Mouse (Mus musculus): ENCODE results near the gene Sdcbp2. TPM values are rescaled to one million over a fixed set of nuclear protein-coding genes. Genes with fewer than 3 reads are reported as not detected.
A peak's percentile ranks its signal among the peaks of the same experiment; 100 is the strongest.
"Not testable (repeated sequence)": the region's sequence is repeated elsewhere in the genome, so short reads cannot be mapped to it uniquely, and the experiment has no call there.

Sdcbp2 gene
- polyA plus RNA-seq, 1 experiment: 1.2 TPM

GRCm38 (mm10) chr2:151609974-151610373 lies 37.6 kb downstream of the Sdcbp2 start:
- no peaks in the 10 kb centered on the region for H3K27me3 ChIP-seq (replicated peaks; ENCODE audit: control insufficient read depth, insufficient read depth, low read length)
- no peak overlapping the region for H3K4me3 ChIP-seq (ENCODE audit: insufficient read depth, low read depth, low read length)
- 22% methylated on average over 3 of the region's 3 CpGs for WGBS
- H3K27ac ChIP-seq (ENCODE audit: insufficient read depth, low read depth, low read length): no peak overlapping the region
- DNase-seq: no peak
- H3K4me1 ChIP-seq (ENCODE audit: control insufficient read depth, insufficient read depth, low read length): no peaks in the 10 kb centered on the region
- TF ChIP-seq POLR2A (IDR thresholded peaks at IDR 0.05; ENCODE audit: low read depth, low read length) (no peak), CTCF (conservative IDR thresholded peaks at IDR 0.05; ENCODE audit: insufficient read depth, insufficient read length, low read depth, low read length) (no peak)
- no peaks in the 10 kb centered on the region for H3K36me3 ChIP-seq (ENCODE audit: control insufficient read depth, insufficient read depth, low read length)

DNA sequence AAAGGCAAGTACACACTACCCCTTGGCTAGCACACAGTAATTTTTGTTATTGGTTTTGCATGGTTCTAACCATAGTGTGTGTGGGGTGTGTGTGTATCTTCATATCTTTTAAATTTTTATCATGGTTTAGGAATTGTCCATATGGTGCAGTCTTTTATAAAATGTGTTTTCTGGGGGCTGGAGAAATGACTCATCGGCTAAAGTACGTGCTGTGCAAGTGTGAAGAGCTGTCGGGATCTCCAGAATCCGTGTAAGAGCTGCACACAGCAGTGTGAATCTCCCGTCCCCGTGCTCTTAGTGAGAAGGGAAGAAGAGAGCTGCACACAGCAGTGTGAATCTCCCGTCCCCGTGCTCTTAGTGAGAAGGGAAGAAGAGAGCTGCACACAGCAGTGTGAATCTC lies 43.4 kb downstream of the Sdcbp2 start:
- not testable (repeated sequence) for H3K4me1 ChIP-seq (ENCODE audit: control insufficient read depth, insufficient read depth, low read length); DNase-seq; H3K36me3 ChIP-seq (ENCODE audit: control insufficient read depth, insufficient read depth, low read length); H3K4me3 ChIP-seq (ENCODE audit: insufficient read depth, low read depth, low read length); H3K27ac ChIP-seq (ENCODE audit: insufficient read depth, low read depth, low read length); H3K27me3 ChIP-seq (replicated peaks; ENCODE audit: control insufficient read depth, insufficient read depth, low read length)
- 78% methylated on average over 6 of the region's 8 CpGs for WGBS

GRCm38 (mm10) chr2:151616551-151617329 lies 44.3 kb downstream of the Sdcbp2 start:
- WGBS: 37% methylated on average over 6 of the region's 6 CpGs
- Histone ChIP-seq H3K4me1 (ENCODE audit: control insufficient read depth, insufficient read depth, low read length) (no peaks in the 10 kb centered on the region), H3K36me3 (ENCODE audit: control insufficient read depth, insufficient read depth, low read length) (no peaks in the 10 kb centered on the region), H3K27me3 (replicated peaks; ENCODE audit: control insufficient read depth, insufficient read depth, low read length) (no peaks in the 10 kb centered on the region), H3K4me3 (ENCODE audit: insufficient read depth, low read depth, low read length) (no peak overlapping the region), H3K27ac (ENCODE audit: insufficient read depth, low read depth, low read length) (no peak overlapping the region)
- no peak for TF ChIP-seq POLR2A (IDR thresholded peaks at IDR 0.05; ENCODE audit: low read depth, low read length)
- TF ChIP-seq CTCF (conservative IDR thresholded peaks at IDR 0.05; ENCODE audit: insufficient read depth, insufficient read length, low read depth, low read length): no peak
- DNase-seq: peak; percentile 24

GRCm38 (mm10) chr2:151623776-151624175 lies 51.4 kb downstream of the Sdcbp2 start:
- H3K4me1 ChIP-seq (ENCODE audit: control insufficient read depth, insufficient read depth, low read length): no peaks in the 10 kb centered on the region
- DNase-seq: no peak
- H3K27me3 ChIP-seq (replicated peaks; ENCODE audit: control insufficient read depth, insufficient read depth, low read length): no peaks in the 10 kb centered on the region
- WGBS: 47% methylated on average over 3 of the region's 3 CpGs
- H3K27ac ChIP-seq (ENCODE audit: insufficient read depth, low read depth, low read length): no peak overlapping the region
- no peak overlapping the region for H3K4me3 ChIP-seq (ENCODE audit: insufficient read depth, low read depth, low read length)
- TF ChIP-seq CTCF (conservative IDR thresholded peaks at IDR 0.05; ENCODE audit: insufficient read depth, insufficient read length, low read depth, low read length) (no peak), POLR2A (IDR thresholded peaks at IDR 0.05; ENCODE audit: low read depth, low read length) (no peak)
- H3K36me3 ChIP-seq (ENCODE audit: control insufficient read depth, insufficient read depth, low read length): no peaks in the 10 kb centered on the region

GRCm38 (mm10) chr2:151626296-151626695 lies 53.9 kb downstream of the Sdcbp2 start:
- no peak overlapping the region for H3K4me3 ChIP-seq (ENCODE audit: insufficient read depth, low read depth, low read length)
- TF ChIP-seq POLR2A (IDR thresholded peaks at IDR 0.05; ENCODE audit: low read depth, low read length) (no peak), CTCF (conservative IDR thresholded peaks at IDR 0.05; ENCODE audit: insufficient read depth, insufficient read length, low read depth, low read length) (no peak)
- WGBS: 87% methylated on average over 7 of the region's 7 CpGs
- no peaks in the 10 kb centered on the region; the same call in 1 of the 2 replicates for H3K27me3 ChIP-seq (replicated peaks; ENCODE audit: control insufficient read depth, insufficient read depth, low read length)
- no peak for DNase-seq
- no peaks in the 10 kb centered on the region for H3K4me1 ChIP-seq (ENCODE audit: control insufficient read depth, insufficient read depth, low read length)
- H3K36me3 ChIP-seq (ENCODE audit: control insufficient read depth, insufficient read depth, low read length): no peaks in the 10 kb centered on the region
- H3K27ac ChIP-seq (ENCODE audit: insufficient read depth, low read depth, low read length): no peak overlapping the region

- DNase-seq: no peak
- Histone ChIP-seq H3K27me3 (replicated peaks; ENCODE audit: control insufficient read depth, insufficient read depth, low read length) (peaks cover 2% of the 10 kb centered on the region; the same call in 1 of the 2 replicates), H3K27ac (ENCODE audit: insufficient read depth, low read depth, low read length) (no peak overlapping the region), H3K36me3 (ENCODE audit: control insufficient read depth, insufficient read depth, low read length) (no peaks in the 10 kb centered on the region), H3K4me1 (ENCODE audit: control insufficient read depth, insufficient read depth, low read length) (no peaks in the 10 kb centered on the region), H3K4me3 (ENCODE audit: insufficient read depth, low read depth, low read length) (no peak overlapping the region)
- 77% methylated on average over 3 of the region's 3 CpGs for WGBS
- TF ChIP-seq POLR2A (IDR thresholded peaks at IDR 0.05; ENCODE audit: low read depth, low read length): no peak
- TF ChIP-seq CTCF (conservative IDR thresholded peaks at IDR 0.05; ENCODE audit: insufficient read depth, insufficient read length, low read depth, low read length): no peak
Measured at GRCm38 (mm10) chr2:151628011-151628410, 55.6 kb downstream of the Sdcbp2 start.

- Histone ChIP-seq H3K4me3 (ENCODE audit: insufficient read depth, low read depth, low read length) (no peak overlapping the region), H3K27me3 (replicated peaks; ENCODE audit: control insufficient read depth, insufficient read depth, low read length) (peaks cover 2% of the 10 kb centered on the region; the same call in 1 of the 2 replicates), H3K36me3 (ENCODE audit: control insufficient read depth, insufficient read depth, low read length) (no peaks in the 10 kb centered on the region), H3K27ac (ENCODE audit: insufficient read depth, low read depth, low read length) (no peak overlapping the region), H3K4me1 (ENCODE audit: control insufficient read depth, insufficient read depth, low read length) (no peaks in the 10 kb centered on the region)
- TF ChIP-seq POLR2A (IDR thresholded peaks at IDR 0.05; ENCODE audit: low read depth, low read length) (no peak), CTCF (conservative IDR thresholded peaks at IDR 0.05; ENCODE audit: insufficient read depth, insufficient read length, low read depth, low read length) (no peak)
- DNase-seq: no peak
- WGBS: 78% methylated on average over 7 of the region's 7 CpGs
Measured at GRCm38 (mm10) chr2:151629310-151629709, 56.9 kb downstream of the Sdcbp2 start.
